Comparison of ENCODE assay signal across 11 mouse cellular contexts in the genomic region with DNA sequence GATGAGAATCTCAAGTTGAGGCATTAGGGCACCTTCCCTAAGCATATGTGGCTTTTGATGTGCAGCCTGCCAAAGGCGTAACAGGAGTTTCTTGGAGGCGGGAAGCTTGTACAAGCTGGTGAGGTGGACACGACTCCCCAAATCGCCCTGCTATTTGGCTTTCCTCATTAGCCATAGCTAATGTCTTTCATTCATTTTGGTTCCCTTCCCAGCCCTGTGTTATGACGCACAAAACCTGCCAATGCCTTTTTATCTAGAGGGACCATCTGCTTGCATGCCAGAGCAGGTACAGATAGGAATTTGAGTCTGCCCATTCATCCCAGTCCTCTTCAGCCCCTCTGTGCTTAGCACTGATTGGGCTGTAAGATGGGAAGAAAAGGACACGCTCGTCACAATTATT. TPM values are rescaled to one million over a fixed set of nuclear protein-coding genes. Genes with fewer than 3 reads are reported as not detected.
DNase-seq lines count a peak whose midpoint lies in the region; ATAC-seq and TF ChIP-seq lines count a peak whose summit lies in the region.
"Had no signal": no experiment of that assay in that cellular context is flagged by ENCODE, and none has a peak within 500 bp of the region (broad histone marks: within the 10 kb centered on the region; RNA-seq: fewer than 3 reads in every experiment).

No protein-coding gene starts in this region.

- ATAC-seq in limb, embryonic 12.5 days (ENCODE audit: insufficient number of reproducible peaks, insufficient read depth, low FRiP score, low TSS enrichment, low read depth) = no peak

- H3K4me3 ChIP-seq in gastrocnemius, adult 2 months = peak overlapping the region; percentile 53
- no peak overlapping the region for H3K4me3 ChIP-seq in limb, embryonic 12.5 days (replicated peaks)
- no peak overlapping the region for H3K4me3 ChIP-seq in limb, embryonic 10.5 days
- no peak overlapping the region for H3K4me3 ChIP-seq in embryonic fibroblast, embryonic 13.5 days (ENCODE audit: insufficient read depth, low read length)
- no peak overlapping the region for H3K4me3 ChIP-seq in small intestine, adult 2 months (ENCODE audit: low read depth, low read length)
- H3K4me3 ChIP-seq: erythroblast, embryonic 14.5 days had no signal

- intact Hi-C loops in gastrocnemius, adult 2 months (cut with DNase I) = loop anchor here (2.0 kb wide), 2 partner anchors 30 to 38 kb away; no protein-coding TSS in a partner anchor

- peaks cover 38% of the 10 kb centered on the region for H3K36me3 ChIP-seq in limb, embryonic 12.5 days
- peaks cover 29% of the 10 kb centered on the region for H3K36me3 ChIP-seq in limb, embryonic 10.5 days
- no peaks in the 10 kb centered on the region for H3K36me3 ChIP-seq in small intestine, adult 2 months (ENCODE audit: control insufficient read depth, insufficient read depth, low read length)

- H3K9me3 ChIP-seq in limb, embryonic 12.5 days = no peaks in the 10 kb centered on the region
- no peaks in the 10 kb centered on the region for H3K9me3 ChIP-seq in limb, embryonic 10.5 days (replicated peaks)

- H3K4me2 ChIP-seq in limb, embryonic 12.5 days = no peak overlapping the region
- H3K4me2 ChIP-seq: lung, embryonic 14.5 days had no signal

- H3K9ac ChIP-seq in limb, embryonic 12.5 days (replicated peaks) = no peak overlapping the region
- H3K9ac ChIP-seq: lung, embryonic 14.5 days had no signal

- peaks cover 60% of the 10 kb centered on the region for H3K4me1 ChIP-seq in limb, embryonic 12.5 days (replicated peaks)
- H3K4me1 ChIP-seq in limb, embryonic 10.5 days = peaks cover 53% of the 10 kb centered on the region
- H3K4me1 ChIP-seq in embryonic fibroblast, embryonic 13.5 days (ENCODE audit: control insufficient read depth, insufficient read depth, low read length) = peaks cover 32% of the 10 kb centered on the region
- H3K4me1 ChIP-seq in small intestine, adult 2 months (ENCODE audit: control insufficient read depth, insufficient read depth, insufficient read length, low read length) = peaks cover 54% of the 10 kb centered on the region; the same call in 1 of the 2 replicates

- no peak for DNase-seq in gastrocnemius, adult 2 months
- DNase-seq in gastrocnemius, postnatal 10 days = no peak
- DNase-seq in limb, embryonic 10.5 days (ENCODE audit: low spot score) = no peak
- DNase-seq in frontal cortex, postnatal 25 days (ENCODE audit: low spot score in 2 of 2) = no peak
- no peak for DNase-seq in right cerebral cortex, adult 18-20 months
- DNase-seq: lung, embryonic 14.5 days had no signal

- WGBS in limb, embryonic 12.5 days = 75% methylated on average over 7 of the region's 7 CpGs
- WGBS in limb, embryonic 10.5 days = 77% methylated on average over 7 of the region's 7 CpGs
- WGBS in small intestine, adult 2 months = 59% methylated on average over 7 of the region's 7 CpGs

- no peaks in the 10 kb centered on the region for H3K27me3 ChIP-seq in limb, embryonic 12.5 days
- no peaks in the 10 kb centered on the region for H3K27me3 ChIP-seq in limb, embryonic 10.5 days (ENCODE audit: low read depth, poor library complexity, severe bottlenecking)
- no peaks in the 10 kb centered on the region for H3K27me3 ChIP-seq in small intestine, adult 2 months (ENCODE audit: control insufficient read depth, insufficient read depth, low read length)
- H3K27me3 ChIP-seq: Patski had no signal

- no peak for TF ChIP-seq POLR2A in embryonic fibroblast, embryonic 13.5 days (IDR thresholded peaks at IDR 0.05; ENCODE audit: low read depth, low read length)
- no peak for TF ChIP-seq POLR2A in small intestine, adult 2 months (IDR thresholded peaks at IDR 0.05; ENCODE audit: low read depth, low read length)

- TF ChIP-seq CTCF in gastrocnemius, adult 2 months (IDR thresholded peaks at IDR 0.05) = no peak
- no peak for TF ChIP-seq CTCF in embryonic fibroblast, embryonic 13.5 days (IDR thresholded peaks at IDR 0.05; ENCODE audit: borderline replicate concordance, insufficient read depth, low read length)
- TF ChIP-seq CTCF in small intestine, adult 2 months (IDR thresholded peaks at IDR 0.05; ENCODE audit: extremely low read depth, insufficient read length, insufficient replicate concordance, low read depth, low read length) = no peak

- peak overlapping the region; percentile 95 for H3K27ac ChIP-seq in gastrocnemius, adult 2 months
- H3K27ac ChIP-seq in limb, embryonic 12.5 days = 0 out of 2 replicates have a peak overlapping the region, but pooled peaks have one; percentile 7
- no peak overlapping the region for H3K27ac ChIP-seq in limb, embryonic 10.5 days
- 0 out of 2 replicates have a peak overlapping the region, but pooled peaks have one; percentile 2 for H3K27ac ChIP-seq in embryonic fibroblast, embryonic 13.5 days (ENCODE audit: insufficient read depth, low read length)
- H3K27ac ChIP-seq in small intestine, adult 2 months (ENCODE audit: insufficient read depth, low read depth, low read length) = peak overlapping the region; percentile 82

RNA-seq across cellular contexts. Expression of gene Timp3, which starts 40.2 kb away (rescaled TPM):
- 10 to 100 TPM; 71.5 to 81.6 TPM for total RNA-seq in gastrocnemius, adult 2 months (2021)
- total RNA-seq in gastrocnemius, postnatal 10 days (2021) = 100 to 1,000 TPM; 104 to 106 TPM
- 66.3 and 69.4 TPM in 2 replicates for polyA plus RNA-seq in limb, embryonic 12.5 days (2016; fragmentation: Nextera tagmentation; extraction: Ambion mirVana)
- 28.9 and 43.5 TPM in 2 replicates for polyA plus RNA-seq in limb, embryonic 10.5 days (2016; fragmentation: Nextera tagmentation; extraction: Ambion mirVana)
- 657 and 704 TPM in 2 replicates for polyA plus RNA-seq in embryonic fibroblast, embryonic 13.5 days (2011; ENCODE audit: insufficient read length, low read depth, missing spikeins)
- polyA plus RNA-seq in small intestine, adult 2 months (2012; rRNA removed) = 12.4 and 15.3 TPM in 2 replicates
